Mouse (Mus musculus): ENCODE measurements at regions not wholly inside any gene's neighbourhood (a gene's known extent, or its start where the extent isn't known, plus 50 kb on each side); places are given as distances from the start of the nearest gene placed in this dataset.
"Not testable (repeated sequence)": the region's sequence is repeated elsewhere in the genome, so short reads cannot be mapped to it uniquely, and the experiment has no call there.

- DNase-seq (ENCODE audit: extremely low spot score, low read depth, low spot score), result not testable (repeated sequence)
Measured at GRCm38 (mm10) chr14:120815126-120815525, 95.9 kb upstream of the Ipo5 start.

- no peak for DNase-seq (ENCODE audit: extremely low spot score, low read depth, low spot score)
Measured at GRCm38 (mm10) chr14:120816529-120816928, 94.5 kb upstream of the Ipo5 start.

- DNase-seq (ENCODE audit: extremely low spot score, low read depth, low spot score), result no peak
Measured at GRCm38 (mm10) chr14:120826187-120826586, 84.8 kb upstream of the Ipo5 start.

GRCm38 (mm10) chr14:120830389-120830835, 80.6 kb upstream of the Ipo5 start:
- DNase-seq (ENCODE audit: extremely low spot score, low read depth, low spot score), result not testable (repeated sequence)

GRCm38 (mm10) chr14:120831397-120831796, 79.6 kb upstream of the Ipo5 start:
- no peak for DNase-seq (ENCODE audit: extremely low spot score, low read depth, low spot score)

GRCm38 (mm10) chr14:120831847-120832613, 79.0 kb upstream of the Ipo5 start:
- peak; percentile 97 for DNase-seq (ENCODE audit: extremely low spot score, low read depth, low spot score)

GRCm38 (mm10) chr14:120834821-120835220, 76.2 kb upstream of the Ipo5 start:
- no peak for DNase-seq (ENCODE audit: extremely low spot score, low read depth, low spot score)

GRCm38 (mm10) chr14:120835758-120836157, 75.3 kb upstream of the Ipo5 start:
- DNase-seq (ENCODE audit: extremely low spot score, low read depth, low spot score), result no peak

- DNase-seq (ENCODE audit: extremely low spot score, low read depth, low spot score), result no peak
Measured at GRCm38 (mm10) chr14:120836535-120837316, 74.3 kb upstream of the Ipo5 start.

GRCm38 (mm10) chr14:120840900-120841299, 70.1 kb upstream of the Ipo5 start:
- DNase-seq (ENCODE audit: extremely low spot score, low read depth, low spot score), result no peak

- no peak for DNase-seq (ENCODE audit: extremely low spot score, low read depth, low spot score)
Measured at GRCm38 (mm10) chr14:120841311-120841710, 69.7 kb upstream of the Ipo5 start.

GRCm38 (mm10) chr14:120845172-120845571, 65.9 kb upstream of the Ipo5 start:
- DNase-seq (ENCODE audit: extremely low spot score, low read depth, low spot score), result no peak

GRCm38 (mm10) chr14:120846073-120846850, 64.8 kb upstream of the Ipo5 start:
- no peak for DNase-seq (ENCODE audit: extremely low spot score, low read depth, low spot score)

- no peak for DNase-seq (ENCODE audit: extremely low spot score, low read depth, low spot score)
Measured at GRCm38 (mm10) chr14:120847006-120847405, 64.0 kb upstream of the Ipo5 start.

GRCm38 (mm10) chr14:120848083-120848951, 62.7 kb upstream of the Ipo5 start:
- DNase-seq (ENCODE audit: extremely low spot score, low read depth, low spot score), result no peak

GRCm38 (mm10) chr14:120849159-120849558, 61.9 kb upstream of the Ipo5 start:
- DNase-seq (ENCODE audit: extremely low spot score, low read depth, low spot score), result no peak

- DNase-seq (ENCODE audit: extremely low spot score, low read depth, low spot score), result no peak
Measured at GRCm38 (mm10) chr14:120853643-120854042, 57.4 kb upstream of the Ipo5 start.

- no peak for DNase-seq (ENCODE audit: extremely low spot score, low read depth, low spot score)
Measured at GRCm38 (mm10) chr14:120854559-120854958, 56.5 kb upstream of the Ipo5 start.

GRCm38 (mm10) chr14:120855181-120855580, 55.8 kb upstream of the Ipo5 start:
- no peak for DNase-seq (ENCODE audit: extremely low spot score, low read depth, low spot score)

Measured in hindlimb bud, embryonic 11.5 days (tissue).